Mouse (Mus musculus) left cerebral cortex, adult 11 months (tissue): ENCODE results near the gene Hsd17b14.

Experiments used
- DNase-seq: peaks from one replicate; pipeline ENCODE4 v3.0.0; 2022; ENCODE audit warnings: low spot score

Gene Hsd17b14

DNA sequence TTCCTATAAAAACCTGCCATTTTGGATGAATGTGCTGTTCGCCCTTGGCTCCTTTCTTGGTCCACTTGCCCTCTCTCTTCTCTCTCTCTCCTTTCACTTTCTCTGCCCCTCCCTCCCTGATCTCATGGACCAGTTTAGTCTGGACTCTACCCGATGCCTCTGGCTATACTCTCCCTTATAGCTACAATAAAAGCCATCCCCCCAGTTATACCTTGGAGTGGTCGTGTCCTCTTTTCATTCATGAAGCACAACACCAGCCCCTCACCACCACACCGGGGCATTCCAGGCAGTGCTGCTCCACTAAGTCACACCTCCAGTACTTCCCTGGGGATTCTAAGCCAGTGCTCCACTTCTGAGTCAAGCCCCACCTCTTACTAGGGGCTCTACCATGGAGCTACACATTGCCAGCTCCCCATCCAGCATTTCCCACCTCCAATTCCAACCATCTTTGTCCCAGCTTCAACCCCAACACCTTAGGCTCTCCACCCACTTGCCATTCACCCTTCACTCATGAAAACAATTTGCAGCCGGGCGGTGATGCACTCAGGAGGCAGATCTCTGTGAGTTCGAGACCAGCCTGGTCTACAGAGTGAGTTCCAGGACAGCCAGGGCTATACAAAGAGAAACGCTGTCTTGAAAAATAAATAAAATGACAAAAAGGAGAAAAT is 12.6 kb downstream of the Hsd17b14 start:
- DNase-seq = no peak

GRCm38 (mm10) chr7:45567780-45568516 is 13.3 kb downstream of the Hsd17b14 start:
- DNase-seq = peak; percentile 76

DNA sequence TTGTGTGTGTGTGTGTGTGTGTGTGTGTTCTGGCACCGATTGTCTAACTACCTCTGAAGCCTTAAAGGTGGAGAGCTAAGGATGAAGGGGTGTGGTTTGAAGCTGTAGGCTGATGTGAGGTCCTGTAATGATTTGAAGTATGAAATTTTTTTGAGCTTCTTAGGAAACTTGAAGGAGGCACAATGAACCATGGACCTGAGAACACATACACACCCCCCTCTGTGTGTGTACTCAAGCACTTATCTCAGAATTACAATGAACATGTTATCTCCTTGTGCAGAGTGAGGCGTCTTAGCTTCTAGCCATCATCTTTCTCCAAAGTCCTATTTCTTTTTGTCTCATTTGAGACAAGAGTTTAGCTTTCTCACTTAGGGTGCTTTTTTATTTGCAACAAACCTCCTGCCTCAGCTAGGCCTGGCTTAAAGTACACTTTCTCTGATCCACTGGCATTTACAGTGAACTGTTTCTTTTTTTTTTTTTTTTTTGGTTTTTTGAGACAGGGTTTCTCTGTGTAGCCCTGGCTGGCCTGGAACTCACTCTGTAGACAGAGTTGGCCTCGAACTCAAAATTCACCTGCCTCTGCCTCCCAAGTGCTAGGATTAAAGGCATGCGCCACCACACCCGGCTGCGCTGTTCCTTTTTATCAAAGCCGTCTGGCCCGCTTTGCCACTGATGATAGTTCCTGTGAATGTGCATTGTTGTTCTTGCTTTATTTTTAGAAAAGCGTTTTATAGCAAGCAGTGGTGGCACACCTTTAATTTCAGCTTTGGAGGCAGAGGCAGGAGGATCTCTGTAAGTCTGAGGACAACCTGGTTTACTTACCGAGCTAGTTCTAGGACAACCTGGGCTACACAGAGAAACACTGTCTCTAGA is 14.1 kb downstream of the Hsd17b14 start:
- DNase-seq = no peak

GRCm38 (mm10) chr7:45570103-45570741 is 15.5 kb downstream of the Hsd17b14 start, which contains the start of gene Bcat2:
TSS of gene Bcat2 (plus strand) at chr7:45570153.
- peak; percentile 54 for DNase-seq

DNA sequence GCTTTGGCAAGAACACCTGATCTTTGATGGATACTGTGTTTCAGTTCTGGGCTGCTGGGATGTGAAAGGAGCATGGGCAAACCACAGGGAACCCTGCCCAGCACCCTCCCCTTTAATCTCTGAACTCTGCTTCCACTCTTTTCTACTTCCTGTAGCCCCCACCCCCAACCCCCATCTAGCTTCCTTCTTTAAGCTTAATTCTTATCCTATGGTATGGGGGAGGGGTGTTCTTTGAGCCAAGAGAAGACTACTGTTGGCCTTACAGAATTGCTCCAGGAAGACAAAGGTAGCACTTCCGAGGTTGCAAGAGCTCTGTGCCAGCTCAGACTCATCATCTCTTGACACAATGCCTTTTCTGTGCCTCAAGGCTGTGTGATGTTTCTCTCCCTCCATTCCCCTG is 17.3 kb downstream of the Hsd17b14 start:
- DNase-seq = no peak

GRCm38 (mm10) chr7:45573954-45574353 is 19.3 kb downstream of the Hsd17b14 start:
- no peak for DNase-seq

DNA sequence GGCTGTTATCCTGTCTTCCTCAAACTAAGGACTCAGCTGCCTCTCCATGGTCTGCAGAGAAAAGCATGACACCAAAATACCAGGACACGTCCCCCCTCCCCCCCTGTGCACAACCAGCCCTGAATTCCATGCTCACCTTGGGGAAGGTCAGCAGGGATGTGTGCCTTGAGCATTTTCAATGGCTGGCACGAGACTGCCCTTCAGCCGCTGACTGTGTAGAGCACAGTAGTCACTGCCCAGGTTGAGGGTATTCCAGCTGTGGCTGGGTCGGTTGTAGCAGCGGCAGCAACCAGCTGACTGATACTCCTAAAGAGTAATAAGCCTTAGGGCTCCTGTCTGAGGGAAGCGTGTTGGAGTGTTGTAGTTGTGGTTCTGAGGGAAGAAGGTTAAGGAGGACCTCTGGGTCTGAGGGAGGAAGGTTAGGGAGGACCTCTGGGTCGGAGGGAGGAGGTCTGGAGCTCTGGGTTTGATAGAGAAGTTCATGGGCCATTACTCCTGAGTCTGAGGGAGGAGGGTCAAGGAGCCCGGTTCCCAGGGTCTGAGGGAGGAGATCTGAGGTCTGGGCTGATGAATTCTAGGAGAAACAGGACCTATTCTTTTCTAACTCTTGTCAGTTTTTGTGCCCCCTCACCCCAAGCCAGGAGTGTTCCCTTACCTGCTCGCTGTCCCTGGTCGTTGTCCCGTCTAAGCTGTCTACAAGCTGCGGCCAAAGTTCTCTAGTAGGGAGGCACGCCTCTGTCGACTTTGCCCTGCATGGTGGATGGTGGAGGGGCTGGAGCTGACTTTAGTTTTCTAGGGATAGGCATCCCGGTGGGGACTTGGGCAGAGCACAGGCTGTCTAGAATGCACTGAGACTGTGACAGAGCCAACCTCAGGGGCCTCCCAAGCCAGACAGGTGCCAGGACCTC is 20.0 kb downstream of the Hsd17b14 start:
- no peak for DNase-seq

DNA sequence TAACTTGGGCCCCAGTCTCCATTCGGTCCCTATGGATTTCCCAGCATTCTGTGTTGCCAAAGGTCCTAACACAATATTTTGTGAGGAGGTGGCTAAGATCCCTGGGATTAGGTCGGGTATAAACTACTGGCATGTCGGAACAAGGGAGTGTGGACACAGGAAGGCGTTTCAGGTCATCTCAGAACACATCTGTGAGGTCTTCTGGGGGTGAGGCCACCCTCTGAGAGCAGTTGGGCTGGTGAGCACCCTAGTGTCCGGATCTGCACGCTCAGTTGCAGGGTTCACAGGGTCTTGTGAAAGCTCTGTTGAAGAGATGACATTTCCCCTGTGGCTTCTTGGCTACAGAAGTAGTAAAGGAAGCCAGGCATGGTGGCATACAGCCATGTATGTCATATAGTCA is 31.2 kb downstream of the Hsd17b14 start:
- DNase-seq = no peak

GRCm38 (mm10) chr7:45587631-45588592 is 33.2 kb downstream of the Hsd17b14 start:
- DNase-seq = no peak

DNA sequence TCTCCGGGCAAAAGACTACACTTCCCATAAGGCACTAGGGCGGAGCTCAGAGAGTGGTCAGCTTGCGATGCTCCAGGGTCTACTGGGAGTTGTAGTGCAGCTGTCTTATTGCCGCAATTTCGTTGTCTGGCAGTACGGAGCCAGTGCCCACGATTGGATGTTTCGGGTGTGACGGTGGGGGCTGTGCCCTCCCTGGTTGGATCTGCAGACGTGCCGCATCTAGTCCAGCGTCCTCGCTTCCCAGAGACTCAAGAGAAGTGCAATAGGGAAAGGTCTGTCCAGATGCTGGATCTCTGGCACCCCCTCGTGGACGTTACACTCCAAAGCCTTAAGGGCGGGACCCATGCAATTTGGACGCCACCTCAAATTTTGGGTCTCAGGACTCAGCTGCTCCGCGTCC is 34.5 kb downstream of the Hsd17b14 start:
- DNase-seq = peak; percentile 98

DNA sequence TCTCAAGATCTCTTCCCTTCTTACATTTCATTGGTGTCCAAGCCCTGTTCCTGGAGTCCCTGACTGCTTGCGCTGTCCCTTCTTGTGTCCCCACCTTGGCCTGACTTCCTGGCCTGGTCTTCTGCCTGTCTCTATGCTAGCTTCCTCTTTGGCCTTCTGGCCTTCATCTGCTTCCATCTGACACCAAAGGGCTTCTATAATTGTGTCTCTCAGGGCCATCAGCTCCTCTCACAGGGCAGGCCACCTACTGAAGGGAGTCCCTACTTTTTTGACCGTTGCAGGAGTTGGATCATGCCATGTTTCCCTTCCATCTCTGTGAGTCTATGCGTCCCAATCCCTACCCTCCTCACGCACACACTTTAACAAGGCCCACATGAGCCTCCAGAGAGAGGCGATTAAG is 35.2 kb downstream of the Hsd17b14 start:
- DNase-seq = no peak

GRCm38 (mm10) chr7:45590874-45591273 is 36.2 kb downstream of the Hsd17b14 start:
- DNase-seq = no peak

DNA sequence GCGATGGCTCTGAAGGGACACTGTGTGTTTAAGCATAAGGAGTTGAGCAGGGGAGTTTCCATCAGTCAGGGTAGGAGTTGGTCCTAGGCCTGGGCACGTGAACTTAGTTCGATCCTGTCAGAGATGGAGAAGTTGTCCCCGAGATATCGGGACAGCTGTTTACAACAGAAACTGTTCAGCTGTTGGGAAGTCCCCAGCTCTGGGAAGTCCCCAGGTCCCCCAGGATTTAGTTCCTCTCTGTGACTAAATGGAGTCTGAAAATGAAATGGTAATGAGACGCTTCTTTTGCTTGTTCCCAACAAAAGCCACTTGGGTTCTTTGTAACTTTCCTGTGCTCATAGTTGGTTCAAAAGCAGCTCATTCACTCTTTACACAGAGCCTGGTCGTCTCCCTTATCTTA is 37.2 kb downstream of the Hsd17b14 start:
- no peak for DNase-seq

- DNase-seq = no peak
These were observed 38.6 kb downstream of the Hsd17b14 start for GRCm38 (mm10) chr7:45593118-45593815.

DNA sequence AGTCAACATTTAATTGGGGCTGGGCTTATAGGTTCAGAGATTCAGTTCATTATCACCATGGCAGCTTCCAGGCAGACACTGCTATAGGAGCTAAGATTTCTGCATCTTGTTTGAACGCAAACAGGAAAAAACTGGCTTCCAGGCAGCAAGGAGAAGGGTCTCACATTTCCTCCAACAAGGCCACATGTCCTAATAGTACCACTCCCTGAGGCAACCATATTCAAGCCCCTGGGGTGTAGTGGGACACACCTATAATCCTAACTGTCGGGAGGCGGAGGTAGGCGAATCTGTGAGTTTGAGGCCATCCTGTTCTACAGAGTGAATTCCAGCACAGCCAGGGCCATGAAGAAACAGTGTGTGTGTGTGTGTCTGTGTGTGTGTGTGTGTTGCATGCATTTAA is 40.5 kb downstream of the Hsd17b14 start:
- DNase-seq = no peak

DNA sequence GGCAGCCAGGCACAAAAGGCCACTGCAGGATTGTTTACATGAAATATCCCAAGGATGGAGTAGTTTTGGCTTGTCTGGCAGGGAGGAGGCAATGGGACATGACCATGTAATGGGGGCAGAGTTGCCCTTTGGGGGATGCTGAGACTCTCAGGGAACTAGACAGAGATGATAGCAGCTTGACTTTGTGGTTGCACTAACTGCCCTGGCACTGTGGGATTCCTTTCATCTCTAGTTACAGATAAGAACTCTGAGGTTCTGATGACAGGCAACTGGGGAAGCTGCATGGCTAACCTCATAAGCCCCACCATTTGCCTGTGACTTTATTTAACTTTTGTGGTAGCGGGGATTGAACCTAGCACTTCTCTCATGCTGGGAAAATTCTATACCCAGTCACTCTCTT is 41.4 kb downstream of the Hsd17b14 start:
- DNase-seq = no peak

DNA sequence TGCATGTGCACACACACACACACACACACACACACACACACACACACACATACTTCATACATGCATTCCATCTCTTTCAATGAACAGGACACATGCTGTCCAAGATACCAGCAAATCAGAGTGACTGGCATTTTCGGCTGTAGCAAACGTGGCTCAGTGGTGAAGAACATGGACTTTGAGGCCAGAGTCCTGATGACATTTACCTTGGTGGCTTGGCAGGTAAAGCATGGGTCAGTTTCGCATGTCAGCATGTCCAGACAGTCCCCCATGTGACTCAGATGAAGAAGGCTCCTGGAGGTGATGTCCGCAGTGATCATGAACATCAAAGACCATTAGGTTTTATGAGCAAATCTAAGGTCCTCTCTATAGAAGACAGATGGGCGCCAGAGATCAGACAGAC is 42.3 kb downstream of the Hsd17b14 start:
- DNase-seq = no peak

- DNase-seq = no peak
These were observed 42.8 kb downstream of the Hsd17b14 start for GRCm38 (mm10) chr7:45597527-45597926.
